Mouse (Mus musculus) T-helper 1 cell (primary cell): ENCODE measurements around the gene 2610028H24Rik.

Experiments used
- in situ Hi-C: fragments of 300-600 bp; cut with MboI, MseI; formaldehyde crosslinking; loops from one replicate; pipeline ENCODE4 v1.15.1; 2025; ENCODE audit warnings: high pct_unique_total_duplicates

Gene 2610028H24Rik

GRCm38 (mm10) chr10:76448851-76449250 lies at the start of gene 2610028H24Rik:
Gene 2610028H24Rik, plus strand, starts transcription at chr10:76449081.
- in situ Hi-C loops = no loop called here

- in situ Hi-C loops = no loop called here
Measured at GRCm38 (mm10) chr10:76408520-76408919, 40.4 kb upstream of the 2610028H24Rik start.

- in situ Hi-C loops = no loop called here
Measured at GRCm38 (mm10) chr10:76416811-76417210, 32.1 kb upstream of the 2610028H24Rik start.

- in situ Hi-C loops = loop anchor here (5.0 kb wide), 2 partner anchors 43 to 1582 kb away; no protein-coding TSS in a partner anchor
Measured at GRCm38 (mm10) chr10:76425674-76426073, 23.2 kb upstream of the 2610028H24Rik start.

- in situ Hi-C loops = no loop called here
Measured at GRCm38 (mm10) chr10:76433925-76434324, 15.0 kb upstream of the 2610028H24Rik start.

- in situ Hi-C loops = no loop called here
Measured at GRCm38 (mm10) chr10:76439107-76439890, 9.6 kb upstream of the 2610028H24Rik start.

- in situ Hi-C loops = no loop called here
Measured at GRCm38 (mm10) chr10:76440281-76440680, 8.6 kb upstream of the 2610028H24Rik start, which contains the start of gene AC141477.1. Gene AC141477.1, minus strand, starts transcription at chr10:76440444.

- in situ Hi-C loops = no loop called here
Measured at GRCm38 (mm10) chr10:76442178-76443088, 6.4 kb upstream of the 2610028H24Rik start, which contains the start of gene Pcnt. Gene Pcnt, minus strand, starts transcription at chr10:76442786.

- in situ Hi-C loops = no loop called here
Measured at GRCm38 (mm10) chr10:76445996-76446681, 2.7 kb upstream of the 2610028H24Rik start.

GRCm38 (mm10) chr10:76447406-76448229 lies 1.3 kb upstream of the 2610028H24Rik start:
- in situ Hi-C loops = no loop called here

- in situ Hi-C loops = no loop called here
Measured at GRCm38 (mm10) chr10:76455289-76455688, 6.4 kb downstream of the 2610028H24Rik start.

GRCm38 (mm10) chr10:76461255-76461654 lies 12.4 kb downstream of the 2610028H24Rik start:
- in situ Hi-C loops = no loop called here

- in situ Hi-C loops = no loop called here
Measured at GRCm38 (mm10) chr10:76462312-76462711, 13.4 kb downstream of the 2610028H24Rik start.

- in situ Hi-C loops = no loop called here
Measured at GRCm38 (mm10) chr10:76462721-76463120, 13.8 kb downstream of the 2610028H24Rik start.

GRCm38 (mm10) chr10:76468203-76469162 lies 19.6 kb downstream of the 2610028H24Rik start, which contains the start of the genes Mcm3ap and Ybey:
Gene Mcm3ap, plus strand, starts transcription at chr10:76468927.
Gene Ybey, minus strand, starts transcription at chr10:76469114.
- in situ Hi-C loops = no loop called here

- in situ Hi-C loops = no loop called here
Measured at GRCm38 (mm10) chr10:76473759-76474158, 24.9 kb downstream of the 2610028H24Rik start.

GRCm38 (mm10) chr10:76480851-76481250 lies 32.0 kb downstream of the 2610028H24Rik start:
- in situ Hi-C loops = no loop called here

GRCm38 (mm10) chr10:76481480-76481879 lies 32.6 kb downstream of the 2610028H24Rik start:
- in situ Hi-C loops = no loop called here

GRCm38 (mm10) chr10:76486302-76486701 lies 37.4 kb downstream of the 2610028H24Rik start:
- in situ Hi-C loops = no loop called here
